Mouse (Mus musculus) ovary, postnatal 36 days (tissue): ENCODE measurements around the gene Prrc2b.

Source experiments
- DNase-seq: peaks from one replicate; pipeline ENCODE4 v3.0.0; 2022; ENCODE audit warnings: low spot score, mixed read lengths

The Prrc2b gene

GRCm38 (mm10) chr2:32235433-32235832 is 84.6 kb downstream of the Prrc2b start:
- no peak for DNase-seq

DNA sequence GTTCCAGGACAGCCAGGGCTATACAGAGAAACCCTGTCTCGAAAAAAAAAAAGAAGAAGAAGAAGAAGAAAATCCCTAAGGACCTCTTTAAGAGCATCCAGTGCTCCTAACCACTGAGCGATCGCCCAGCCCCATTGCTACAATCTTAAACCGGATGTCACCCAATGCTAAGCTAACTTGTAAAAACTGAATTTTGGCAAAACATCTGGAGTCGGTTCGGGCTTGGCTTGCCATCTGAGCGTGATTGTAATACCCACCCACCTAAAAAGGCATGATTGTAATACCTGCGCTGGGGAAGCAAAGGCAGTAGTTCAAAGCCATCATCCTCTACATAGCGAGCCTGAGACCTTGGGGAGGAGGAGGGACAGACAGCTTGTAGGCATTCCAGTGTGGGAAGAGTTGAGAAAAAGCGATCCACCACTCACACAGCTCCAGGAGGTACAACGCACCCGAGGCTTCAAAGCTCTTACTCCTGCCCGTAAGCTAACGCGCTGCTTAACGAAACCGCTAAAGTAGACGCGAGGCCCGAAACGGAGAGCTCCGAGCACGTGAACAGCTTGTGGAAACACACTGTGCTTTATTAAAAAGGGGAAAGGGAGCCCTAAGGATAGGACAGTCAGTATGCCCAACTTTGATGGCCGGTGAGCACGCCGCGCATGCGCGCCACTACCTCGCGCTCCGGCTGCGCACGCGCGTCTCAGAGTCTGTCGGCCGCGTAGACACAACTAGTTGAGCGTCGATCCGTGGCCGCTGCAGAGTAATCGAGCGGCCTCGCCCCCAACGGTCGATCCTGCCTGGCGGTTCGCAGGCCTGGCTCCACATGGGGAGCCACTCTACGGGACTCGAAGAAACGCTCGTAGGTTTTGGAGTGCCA is 85.2 kb downstream of the Prrc2b start, which contains the start of gene Pomt1:
Gene Pomt1 (plus strand): TSS at position 705 of the 874 bp plus-strand sequence.
- peak; percentile 91 for DNase-seq

DNA sequence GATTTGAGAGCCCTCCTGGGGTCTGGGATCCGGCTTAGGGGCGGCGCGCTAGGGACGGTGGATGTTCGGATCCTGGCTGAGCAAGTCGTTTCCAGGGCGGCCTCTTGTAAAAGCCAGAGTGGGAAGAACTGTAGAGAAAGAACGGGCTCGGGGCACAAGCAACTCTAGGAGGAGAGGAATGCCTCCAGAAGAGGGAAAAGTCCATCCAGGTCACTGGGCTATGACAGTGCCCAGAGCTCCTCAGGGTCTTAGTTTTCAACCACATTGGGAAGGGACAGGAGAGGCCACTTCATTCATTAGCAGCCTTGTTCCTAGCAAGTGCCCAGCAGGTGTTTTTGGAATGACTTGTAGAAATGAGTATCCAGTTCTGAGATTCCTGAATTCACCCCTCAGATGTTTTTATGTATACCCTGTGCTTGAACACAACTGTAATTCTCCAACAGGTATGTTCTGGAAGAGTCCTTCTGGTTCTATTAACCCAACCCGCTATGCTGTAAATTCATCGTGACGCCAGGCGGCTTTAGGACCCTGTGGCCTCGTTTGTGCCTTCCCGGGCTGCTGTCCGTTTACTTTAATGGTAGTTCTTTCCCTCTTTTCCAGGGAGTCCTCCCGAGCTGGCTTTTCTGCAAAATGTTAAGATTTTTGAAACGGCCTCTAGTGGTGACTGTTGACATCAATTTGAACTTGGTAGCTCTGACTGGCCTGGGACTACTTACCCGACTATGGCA is 86.0 kb downstream of the Prrc2b start:
- peak; percentile 52 for DNase-seq

GRCm38 (mm10) chr2:32237571-32237970 is 86.7 kb downstream of the Prrc2b start:
- no peak for DNase-seq

GRCm38 (mm10) chr2:32238708-32239435 is 88.0 kb downstream of the Prrc2b start:
- DNase-seq, result no peak

GRCm38 (mm10) chr2:32240591-32240990 is 89.7 kb downstream of the Prrc2b start:
- DNase-seq, result no peak

DNA sequence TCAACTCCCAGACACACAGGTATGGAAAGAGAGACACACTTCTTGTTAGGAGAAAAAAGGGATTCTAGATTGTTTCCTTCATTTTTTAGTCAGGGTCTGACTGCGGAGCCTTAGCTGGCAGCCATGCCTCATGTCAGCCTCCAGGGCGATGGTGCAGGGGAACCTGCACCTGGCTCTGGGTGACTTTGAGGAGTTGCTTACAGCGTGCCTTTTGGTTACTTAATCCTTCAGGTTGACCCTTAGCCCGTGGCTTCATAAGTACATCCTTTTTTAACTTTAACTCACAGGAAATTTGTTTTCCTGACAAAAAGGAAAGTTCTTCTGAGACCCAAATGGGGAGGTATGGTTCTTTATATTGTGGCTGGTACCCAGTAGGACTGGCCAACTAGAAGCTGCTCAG is 92.1 kb downstream of the Prrc2b start:
- DNase-seq, result no peak

GRCm38 (mm10) chr2:32246741-32247140 is 95.9 kb downstream of the Prrc2b start:
- DNase-seq, result peak; percentile 77

- DNase-seq, result no peak
Measured at GRCm38 (mm10) chr2:32248377-32249361, 97.8 kb downstream of the Prrc2b start.

- no peak for DNase-seq
Measured at GRCm38 (mm10) chr2:32251791-32252527, 101.1 kb downstream of the Prrc2b start.

GRCm38 (mm10) chr2:32252658-32253057 is 101.8 kb downstream of the Prrc2b start:
- DNase-seq, result peak; percentile 51

- no peak for DNase-seq
Measured at GRCm38 (mm10) chr2:32253352-32253751, 102.5 kb downstream of the Prrc2b start.

DNA sequence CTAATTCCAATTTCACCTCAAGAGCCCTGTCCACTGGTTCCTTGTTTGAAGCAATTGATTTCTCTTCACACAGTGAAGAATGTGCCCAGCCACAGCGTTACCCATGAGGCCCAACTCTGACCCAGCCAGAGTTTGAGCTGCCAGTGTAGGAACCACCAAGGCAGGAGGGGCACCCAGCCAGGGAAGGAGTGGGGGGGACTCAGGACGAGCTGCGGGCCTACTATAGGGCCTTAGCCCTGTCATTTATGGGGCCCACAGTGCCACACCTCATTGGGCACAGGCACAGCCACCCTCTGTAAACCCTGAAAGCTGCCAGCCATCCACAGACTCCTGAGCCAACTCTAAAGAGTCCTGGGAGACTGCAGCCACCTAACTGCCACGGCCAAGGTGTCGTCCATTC is 103.7 kb downstream of the Prrc2b start:
- no peak for DNase-seq

- no peak for DNase-seq
Measured at GRCm38 (mm10) chr2:32256273-32256672, 105.4 kb downstream of the Prrc2b start.

- DNase-seq, result no peak
Measured at GRCm38 (mm10) chr2:32258887-32259533, 108.1 kb downstream of the Prrc2b start.

- DNase-seq, result peak; percentile 88
Measured at GRCm38 (mm10) chr2:32259657-32260417, 109.0 kb downstream of the Prrc2b start, which contains the start of gene Uck1. Uck1 (minus strand) TSS chr2:32260159.

- DNase-seq, result no peak
Measured at GRCm38 (mm10) chr2:32260635-32261034, 109.8 kb downstream of the Prrc2b start.

DNA sequence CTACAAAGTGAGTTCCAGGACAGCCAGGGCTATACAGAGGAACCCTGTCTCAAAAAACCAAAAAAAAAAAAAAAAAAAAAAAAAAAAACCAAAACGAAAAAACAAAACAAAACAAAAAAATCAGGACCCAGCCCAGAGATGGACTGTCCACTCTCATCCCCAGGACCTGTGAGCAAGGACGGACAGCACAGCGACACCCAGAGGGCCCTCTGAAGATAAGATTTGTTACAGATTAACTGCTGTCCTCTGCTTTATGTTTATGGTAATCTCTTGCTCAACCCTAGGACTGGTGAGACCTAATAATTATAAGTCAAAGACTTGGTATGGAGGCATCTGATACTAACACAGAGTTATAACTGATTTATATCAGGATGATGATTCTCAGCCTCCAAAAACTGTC is 124.9 kb downstream of the Prrc2b start:
- DNase-seq, result no peak

DNA sequence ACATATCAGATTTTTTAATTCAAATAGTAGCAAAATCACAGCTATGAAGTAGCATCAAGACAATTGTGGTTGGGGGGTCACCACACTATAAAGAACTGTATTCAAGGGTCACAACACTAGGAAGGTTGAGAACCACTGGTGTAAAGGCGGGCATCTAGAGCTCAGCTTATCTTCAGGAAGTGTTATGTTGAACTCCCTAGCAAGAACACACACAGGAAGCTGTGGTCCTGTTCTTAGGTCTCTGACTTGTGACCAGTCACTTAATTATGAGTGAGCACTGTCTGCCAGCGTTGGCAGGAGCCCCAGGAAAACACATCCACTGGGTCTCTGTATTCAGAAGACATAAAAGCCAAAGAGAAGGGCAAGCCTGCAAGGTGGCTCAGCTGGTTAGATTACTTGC is 131.4 kb downstream of the Prrc2b start:
- no peak for DNase-seq
